Mouse (Mus musculus): Measurements from ENCODE around the gene Jsrp1. TPM values are rescaled to one million over a fixed set of nuclear protein-coding genes. Genes with fewer than 3 reads are reported as not detected.

Jsrp1 gene
- total and polyA plus RNA-seq, 3 experiments: 0.39 TPM; not detected in 2

DNA sequence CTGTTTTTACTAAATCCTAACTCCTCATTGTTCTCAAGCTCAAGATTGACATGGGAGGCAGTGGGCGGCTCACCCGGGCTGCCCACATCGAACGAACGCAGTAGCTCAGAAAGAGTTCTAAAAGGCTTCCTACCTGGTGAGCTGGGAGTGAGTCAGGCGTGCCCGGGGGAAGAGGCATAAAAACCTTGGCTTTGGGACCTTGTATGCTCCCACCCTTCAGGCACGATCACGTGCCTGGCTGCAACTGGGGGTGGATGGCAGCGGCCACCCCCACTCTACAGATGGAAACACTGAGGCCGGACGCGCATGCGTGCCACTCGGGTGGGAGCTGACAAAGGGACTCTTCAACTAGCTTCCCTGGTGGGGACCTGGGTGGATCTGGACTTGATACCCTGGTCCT lies 29.0 kb upstream of the Jsrp1 start:
- Histone ChIP-seq H3K27me3 (ENCODE audit: control insufficient read depth in 1 of 2, insufficient read depth in 2 of 2, low read length in 2 of 2) (no peaks in the 10 kb centered on the region; a peak in 1 of 4 replicates), H3K4me1 (ENCODE audit: control insufficient read depth in 1 of 2, insufficient read depth in 2 of 2, low read length in 2 of 2) (no peaks in the 10 kb centered on the region), H3K36me3 (ENCODE audit: control insufficient read depth in 1 of 2, insufficient read depth in 2 of 2, low read length in 2 of 2) (no peaks in the 10 kb centered on the region), H3K79me2 (ENCODE audit: control insufficient read depth, insufficient read depth, low read length, poor library complexity) (no peaks in the 10 kb centered on the region), H3K27ac (ENCODE audit: control insufficient read depth, low read depth, low read length) (no peak overlapping the region), H3K9me3 (replicated peaks; ENCODE audit: insufficient read depth, low read length) (no peaks in the 10 kb centered on the region), H3K9ac (ENCODE audit: control insufficient read depth, low read depth, low read length, poor library complexity, severe bottlenecking) (no peak overlapping the region), H3K4me3 (ENCODE audit: control insufficient read depth in 1 of 2, insufficient read depth in 1 of 2, low read depth in 2 of 2, low read length in 2 of 2) (no peak overlapping the region)
- TF ChIP-seq CHD2 (IDR thresholded peaks at IDR 0.05; ENCODE audit: low read length) (no peak), ETS1 (IDR thresholded peaks at IDR 0.05; ENCODE audit: low read depth, low read length) (no peak), POLR2A (IDR thresholded peaks at IDR 0.05; ENCODE audit: control insufficient read depth in 1 of 2, insufficient read depth in 1 of 2, low read depth in 1 of 2, low read length in 2 of 2, poor library complexity in 1 of 2) (no peak), MAZ (IDR thresholded peaks at IDR 0.05; ENCODE audit: low read depth, low read length) (no peak), SIN3A (IDR thresholded peaks at IDR 0.05; ENCODE audit: low read length) (no peak), MYC (IDR thresholded peaks at IDR 0.05; ENCODE audit: low read depth, low read length) (no peak), MEF2A (IDR thresholded peaks at IDR 0.05; ENCODE audit: extremely low read depth, insufficient replicate concordance, low read depth, low read length, poor library complexity, severe bottlenecking) (no peak), NELFE (IDR thresholded peaks at IDR 0.05; ENCODE audit: low read depth, low read length) (no peak), GABPA (IDR thresholded peaks at IDR 0.05; ENCODE audit: low read depth, low read length) (no peak), USF2 (IDR thresholded peaks at IDR 0.05; ENCODE audit: borderline replicate concordance in 1 of 2, insufficient read depth in 1 of 2, low read depth in 1 of 2, low read length in 2 of 2) (no peak), MAX (IDR thresholded peaks at IDR 0.05; ENCODE audit: low read length) (no peak), ZMIZ1 (IDR thresholded peaks at IDR 0.05; ENCODE audit: low read depth, low read length) (no peak), MXI1 (IDR thresholded peaks at IDR 0.05; ENCODE audit: low read depth, low read length) (no peak)
- no peak for DNase-seq (ENCODE audit: low read depth, low spot score)

DNA sequence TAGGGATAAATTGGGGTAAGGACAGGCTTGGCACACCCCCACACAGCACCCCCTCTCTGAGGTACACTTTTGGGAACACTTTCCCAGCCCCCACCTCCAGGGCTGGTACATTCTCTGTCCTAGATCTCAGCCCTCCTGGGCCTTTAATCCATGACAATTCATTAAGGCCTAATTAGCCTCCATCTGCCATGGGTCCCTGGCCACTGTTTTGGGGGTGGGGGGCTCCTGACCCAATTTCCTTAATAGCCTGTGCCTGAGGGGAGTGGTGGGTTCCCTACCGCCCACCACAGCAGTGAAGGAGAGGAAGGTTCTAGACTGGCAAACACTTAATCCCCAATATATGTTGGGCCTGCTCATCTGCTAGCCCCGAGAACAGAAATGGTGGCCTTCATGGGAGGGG lies 28.4 kb upstream of the Jsrp1 start:
- Histone ChIP-seq H3K27me3 (ENCODE audit: control insufficient read depth in 1 of 2, insufficient read depth in 2 of 2, low read length in 2 of 2) (no peaks in the 10 kb centered on the region; a peak in 1 of 4 replicates), H3K4me3 (ENCODE audit: control insufficient read depth in 1 of 2, insufficient read depth in 1 of 2, low read depth in 2 of 2, low read length in 2 of 2) (no peak overlapping the region), H3K79me2 (ENCODE audit: control insufficient read depth, insufficient read depth, low read length, poor library complexity) (no peaks in the 10 kb centered on the region), H3K9me3 (replicated peaks; ENCODE audit: insufficient read depth, low read length) (no peaks in the 10 kb centered on the region), H3K4me1 (ENCODE audit: control insufficient read depth in 1 of 2, insufficient read depth in 2 of 2, low read length in 2 of 2) (no peaks in the 10 kb centered on the region), H3K9ac (ENCODE audit: control insufficient read depth, low read depth, low read length, poor library complexity, severe bottlenecking) (no peak overlapping the region), H3K27ac (ENCODE audit: control insufficient read depth, low read depth, low read length) (no peak overlapping the region), H3K36me3 (ENCODE audit: control insufficient read depth in 1 of 2, insufficient read depth in 2 of 2, low read length in 2 of 2) (no peaks in the 10 kb centered on the region)
- no peak for DNase-seq (ENCODE audit: low read depth, low spot score)
- TF ChIP-seq GABPA (IDR thresholded peaks at IDR 0.05; ENCODE audit: low read depth, low read length): no peak
- no peak for TF ChIP-seq GATA1 (IDR thresholded peaks at IDR 0.05; ENCODE audit: low read depth, low read length)
- no peak for TF ChIP-seq E2F4 (IDR thresholded peaks at IDR 0.05; ENCODE audit: borderline replicate concordance, low read depth, low read length)
- TF ChIP-seq CHD2 (IDR thresholded peaks at IDR 0.05; ENCODE audit: low read length): no peak

GRCm38 (mm10) chr10:80839848-80840247 lies 26.6 kb upstream of the Jsrp1 start:
- DNase-seq (ENCODE audit: low read depth, low spot score): no peak
- TF ChIP-seq KAT2A (conservative IDR thresholded peaks at IDR 0.05; ENCODE audit: low read depth, low read length) (no peak), POLR2AphosphoS2 (IDR thresholded peaks at IDR 0.05; ENCODE audit: low read length) (no peak), HCFC1 (IDR thresholded peaks at IDR 0.05; ENCODE audit: low read depth, low read length) (no peak), RAD21 (IDR thresholded peaks at IDR 0.05; ENCODE audit: low read depth, low read length) (no peak), EP300 (IDR thresholded peaks at IDR 0.05; ENCODE audit: low read depth in 1 of 2, low read length in 2 of 2) (no peak), E2F4 (IDR thresholded peaks at IDR 0.05; ENCODE audit: borderline replicate concordance, low read depth, low read length) (no peak), MYC (IDR thresholded peaks at IDR 0.05; ENCODE audit: low read depth, low read length) (no peak), ELF1 (IDR thresholded peaks at IDR 0.05; ENCODE audit: low read depth, low read length) (no peak), CTCF (IDR thresholded peaks at IDR 0.05 in 2 of 3, conservative IDR thresholded peaks at IDR 0.05 in 1 of 3; ENCODE audit: control insufficient read depth in 1 of 3, insufficient read depth in 1 of 3, low read depth in 2 of 3, low read length in 3 of 3, poor library complexity in 1 of 3, severe bottlenecking in 1 of 3) (no peak), SIN3A (IDR thresholded peaks at IDR 0.05; ENCODE audit: low read length) (no peak), USF1 (IDR thresholded peaks at IDR 0.05; ENCODE audit: low read depth, low read length) (no peak), TAL1 (IDR thresholded peaks at IDR 0.05; ENCODE audit: low read length) (no peak), BHLHE40 (IDR thresholded peaks at IDR 0.05; ENCODE audit: borderline replicate concordance, low read depth, low read length) (no peak), TCF12 (IDR thresholded peaks at IDR 0.05; ENCODE audit: low read depth, low read length) (no peak), GABPA (IDR thresholded peaks at IDR 0.05; ENCODE audit: low read depth, low read length) (no peak), MXI1 (IDR thresholded peaks at IDR 0.05; ENCODE audit: low read depth, low read length) (no peak)

More at GRCm38 (mm10) chr10:80839848-80840247, 26.6 kb upstream of the Jsrp1 start:
- no peaks in the 10 kb centered on the region for H3K79me2 ChIP-seq (ENCODE audit: control insufficient read depth, insufficient read depth, low read length, poor library complexity)
- H3K4me3 ChIP-seq (ENCODE audit: control insufficient read depth in 1 of 2, insufficient read depth in 1 of 2, low read depth in 2 of 2, low read length in 2 of 2): no peak overlapping the region
- no peaks in the 10 kb centered on the region; a peak in 1 of 4 replicates for H3K27me3 ChIP-seq (ENCODE audit: control insufficient read depth in 1 of 2, insufficient read depth in 2 of 2, low read length in 2 of 2)
- no peaks in the 10 kb centered on the region for H3K4me1 ChIP-seq (ENCODE audit: control insufficient read depth in 1 of 2, insufficient read depth in 2 of 2, low read length in 2 of 2)
- H3K9ac ChIP-seq (ENCODE audit: control insufficient read depth, low read depth, low read length, poor library complexity, severe bottlenecking): no peak overlapping the region
- no peak overlapping the region for H3K27ac ChIP-seq (ENCODE audit: control insufficient read depth, low read depth, low read length)
- H3K36me3 ChIP-seq (ENCODE audit: control insufficient read depth in 1 of 2, insufficient read depth in 2 of 2, low read length in 2 of 2): no peaks in the 10 kb centered on the region
- no peaks in the 10 kb centered on the region for H3K9me3 ChIP-seq (replicated peaks; ENCODE audit: insufficient read depth, low read length)
